Mouse (Mus musculus): ENCODE data around the gene Lzts3.
"Not testable (repeated sequence)": the region's sequence is repeated elsewhere in the genome, so short reads cannot be mapped to it uniquely, and the experiment has no call there.

Gene Lzts3

DNA sequence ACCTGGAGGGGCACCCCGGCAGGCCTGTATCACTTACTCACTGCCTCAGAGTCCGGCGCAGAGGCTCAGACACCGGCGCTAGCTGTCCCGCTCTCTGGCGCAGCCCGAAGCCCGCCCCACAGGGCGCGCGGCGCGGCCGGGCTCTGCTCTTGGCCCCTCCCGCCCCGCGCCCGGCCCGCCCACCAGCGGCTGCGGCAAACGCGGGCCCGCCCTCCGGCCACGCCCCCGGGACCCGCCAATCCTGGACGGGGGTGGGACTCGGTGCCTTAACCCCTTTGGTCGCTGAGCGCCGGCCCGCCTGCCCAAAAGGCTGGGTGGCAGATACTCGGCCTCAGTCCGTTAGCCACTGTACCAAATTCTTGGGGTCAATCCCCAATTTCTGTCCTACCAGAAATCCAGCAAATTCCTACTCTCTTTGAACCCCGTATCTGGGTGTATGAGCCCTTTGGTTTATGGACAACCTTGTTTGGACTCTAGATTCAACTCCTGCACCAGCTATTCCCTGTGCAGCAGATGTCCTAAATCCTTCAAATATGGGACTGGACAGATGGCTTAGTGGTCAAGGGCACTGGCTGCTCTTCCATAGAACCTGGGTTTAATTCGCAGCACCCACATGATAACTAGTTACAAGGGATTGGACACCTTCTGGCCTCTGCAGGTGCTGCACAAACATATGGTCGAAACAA is at the start of gene Lzts3:
TSS of gene Lzts3 (minus strand) at position 120 of the 686 bp plus-strand sequence.
- DNase-seq: peak; percentile 92

DNA sequence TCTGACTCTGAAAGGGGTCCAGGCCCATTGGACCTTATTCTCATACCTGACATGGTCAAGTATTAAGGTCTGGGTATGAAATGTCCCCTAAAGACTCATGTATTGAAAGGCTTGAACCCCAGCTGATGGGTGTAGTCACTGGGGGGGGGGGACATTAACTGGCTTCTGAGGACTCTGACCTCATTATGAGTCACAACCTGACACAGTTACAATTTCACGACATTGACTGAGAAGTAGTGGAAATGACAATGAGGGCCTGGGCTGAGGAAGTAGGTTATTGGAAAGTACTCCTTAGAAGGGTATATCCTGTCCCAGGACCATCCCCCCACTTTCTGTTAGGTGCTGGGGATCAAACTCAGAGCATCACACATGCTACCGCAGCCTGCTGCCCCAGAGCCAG is 46.4 kb upstream of the Lzts3 start:
- no peak for DNase-seq

DNA sequence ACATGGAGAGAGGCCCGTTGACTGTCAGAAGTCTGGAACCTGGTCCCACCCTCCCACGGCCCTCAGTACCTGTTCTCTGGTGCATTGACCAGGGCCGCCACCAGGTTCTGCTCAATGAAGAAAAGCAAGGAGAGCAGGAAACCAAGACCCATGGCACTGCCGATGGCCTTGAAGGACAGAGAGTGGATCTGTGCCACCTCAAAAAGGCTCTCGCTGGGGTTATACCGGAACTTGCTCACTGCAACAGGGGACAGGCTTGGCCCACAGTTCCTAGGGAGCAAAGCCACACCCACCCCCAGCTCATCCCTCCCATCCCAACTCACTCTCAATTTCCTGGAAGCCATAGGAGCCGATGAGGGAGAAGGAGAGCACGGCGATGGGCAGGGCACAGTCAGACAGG is 42.8 kb upstream of the Lzts3 start:
- DNase-seq: no peak

DNA sequence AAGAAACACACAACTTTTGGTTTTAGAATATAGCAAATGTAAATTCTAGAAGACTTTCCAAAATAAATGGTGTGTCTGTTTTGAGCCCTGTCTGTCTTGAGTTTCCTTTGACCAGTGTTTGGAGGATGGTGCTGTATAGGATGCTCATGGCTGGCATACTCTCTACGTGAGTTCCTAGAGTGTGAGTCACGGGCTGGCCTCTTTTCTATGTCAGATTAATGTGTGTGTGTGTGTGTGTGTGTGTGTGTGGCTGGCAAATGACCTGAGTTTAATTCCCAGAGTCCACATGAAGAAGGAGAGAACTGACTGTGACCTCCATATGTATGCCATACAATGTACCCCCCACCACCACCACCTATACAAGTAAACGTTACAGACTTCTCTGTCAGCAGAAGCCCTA is 38.9 kb upstream of the Lzts3 start:
- no peak for DNase-seq

DNA sequence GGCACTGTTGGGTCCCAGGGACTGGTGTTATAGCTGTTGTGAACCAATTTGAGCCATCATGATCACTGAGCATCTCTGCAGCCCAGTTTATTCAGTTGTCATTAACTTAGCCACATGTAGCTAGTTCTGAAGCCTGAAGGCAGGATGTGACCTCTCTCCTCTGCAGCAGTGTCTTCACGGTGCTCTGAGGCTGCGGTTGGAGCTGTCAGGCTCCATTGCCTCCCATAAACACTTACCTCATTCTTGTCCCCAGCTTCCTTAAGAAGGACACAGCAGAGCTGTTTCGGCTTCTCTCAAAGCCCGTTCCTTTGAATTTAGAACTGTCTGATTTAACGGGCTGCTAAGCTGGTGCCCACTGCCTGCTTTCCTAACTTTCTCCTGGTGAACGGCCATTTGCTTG is 37.3 kb upstream of the Lzts3 start:
- DNase-seq: no peak

DNA sequence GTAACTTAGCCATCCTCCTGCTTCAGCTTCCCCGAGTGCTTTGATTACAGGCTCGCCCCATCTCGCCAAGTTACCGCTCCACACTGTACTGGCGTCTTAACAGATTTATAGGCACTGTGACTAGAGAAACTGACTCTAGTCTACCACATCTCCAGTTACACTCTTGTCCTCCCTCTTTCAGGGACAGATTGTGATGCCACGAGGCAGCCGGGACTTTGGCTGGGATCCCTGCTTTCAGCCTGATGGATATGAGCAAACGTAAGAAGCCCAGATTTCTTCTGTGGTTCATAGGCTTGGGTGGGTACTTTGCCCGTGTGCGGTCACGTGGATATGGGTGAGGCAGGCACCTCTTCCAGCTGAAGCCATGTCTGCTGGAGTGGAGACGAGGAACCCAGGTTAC is 36.6 kb upstream of the Lzts3 start:
- DNase-seq: no peak

DNA sequence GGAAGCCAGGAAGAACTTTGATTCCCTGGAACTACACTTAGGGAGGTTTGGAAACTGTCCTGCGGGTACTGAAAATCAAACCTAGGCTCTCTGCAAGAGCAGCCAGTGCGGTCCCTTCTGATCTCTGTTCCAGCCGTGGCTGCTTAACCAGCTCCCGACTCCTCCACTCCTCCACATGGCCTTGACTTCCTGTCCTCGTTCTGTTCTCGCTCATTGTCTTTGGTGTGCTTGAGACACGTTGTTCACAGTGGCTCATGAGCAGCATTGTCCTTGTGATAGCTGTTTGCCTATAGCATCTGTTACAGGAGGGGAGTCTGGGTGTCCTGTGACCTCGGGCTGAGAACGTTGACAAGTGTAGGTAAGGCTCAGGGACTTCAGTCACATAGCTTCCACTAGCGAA is 34.6 kb upstream of the Lzts3 start:
- no peak for DNase-seq

DNA sequence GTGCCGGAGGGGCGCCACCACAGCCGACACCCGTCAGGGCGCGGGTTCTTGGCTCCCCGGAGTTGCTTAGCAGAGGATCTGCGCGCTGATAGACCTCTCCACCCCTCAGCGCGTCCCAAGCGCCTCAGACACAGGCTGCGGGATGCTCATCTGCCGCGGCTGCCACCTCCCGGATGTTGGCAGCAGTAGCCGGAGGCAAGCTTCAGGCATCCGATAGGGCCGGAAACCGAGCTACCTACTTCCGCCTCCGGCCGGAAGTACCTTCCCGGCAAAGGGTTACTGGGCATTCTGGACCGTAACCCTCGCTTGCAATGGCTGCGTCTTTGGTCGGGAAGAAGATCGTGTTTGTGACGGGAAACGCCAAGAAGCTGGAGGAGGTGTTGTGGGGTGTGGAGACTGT is 25.0 kb upstream of the Lzts3 start, which contains the start of gene Itpa:
TSS of gene Itpa (plus strand) at position 52 of the 400 bp plus-strand sequence.
- peak; percentile 85 for DNase-seq

DNA sequence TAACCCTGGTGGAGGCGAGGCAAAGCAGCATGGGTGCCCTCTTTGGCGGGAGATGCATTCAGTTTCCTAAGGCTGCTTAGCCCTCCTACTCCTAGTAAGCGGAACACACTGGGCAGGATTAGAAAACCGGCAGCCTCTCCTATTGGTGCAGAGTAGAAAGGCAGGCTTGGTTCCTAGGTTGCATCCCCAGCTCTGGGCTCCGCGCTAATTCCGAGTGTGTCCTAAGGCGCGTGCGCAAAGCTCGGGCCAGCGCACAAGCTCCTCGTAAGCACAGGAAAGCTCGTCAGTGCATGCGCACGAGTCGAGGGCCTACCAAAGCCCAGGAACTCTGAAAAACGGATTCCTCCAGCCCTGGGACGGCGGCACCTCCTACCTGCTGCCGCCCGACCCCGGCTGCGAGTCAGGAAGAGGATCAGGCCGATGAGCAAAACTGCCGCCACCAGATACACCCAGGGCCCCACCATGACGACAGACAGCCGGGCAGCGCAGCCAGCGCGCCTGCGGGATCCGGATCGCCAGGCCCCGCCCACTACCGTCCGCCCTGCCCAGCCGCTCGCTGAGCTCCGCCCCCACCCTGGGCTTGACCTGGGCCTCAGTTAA is 21.6 kb upstream of the Lzts3 start, which contains the start of gene Ddrgk1:
TSS of gene Ddrgk1 (minus strand) at position 558 of the 600 bp plus-strand sequence.
- DNase-seq: peak; percentile 94

DNA sequence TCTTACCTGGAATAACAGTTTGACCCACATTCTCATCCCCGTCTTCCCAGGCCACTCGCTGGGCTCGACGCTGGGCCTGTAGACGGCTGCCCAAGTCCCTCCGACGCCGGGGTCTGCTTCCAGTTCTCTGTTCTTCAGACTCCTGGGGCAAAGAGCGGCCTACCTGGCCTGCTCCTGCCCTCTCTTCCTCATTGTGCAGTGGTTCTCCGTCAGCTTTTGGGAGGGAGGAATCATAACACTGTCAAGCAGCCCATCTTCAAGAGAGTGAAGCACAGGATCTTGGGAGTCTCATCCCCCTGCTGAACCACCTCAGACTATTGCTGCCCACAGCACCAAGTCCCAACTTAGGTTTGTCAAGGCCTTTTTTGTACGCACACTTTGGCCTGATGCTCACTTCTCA is 20.7 kb upstream of the Lzts3 start:
- DNase-seq: no peak

DNA sequence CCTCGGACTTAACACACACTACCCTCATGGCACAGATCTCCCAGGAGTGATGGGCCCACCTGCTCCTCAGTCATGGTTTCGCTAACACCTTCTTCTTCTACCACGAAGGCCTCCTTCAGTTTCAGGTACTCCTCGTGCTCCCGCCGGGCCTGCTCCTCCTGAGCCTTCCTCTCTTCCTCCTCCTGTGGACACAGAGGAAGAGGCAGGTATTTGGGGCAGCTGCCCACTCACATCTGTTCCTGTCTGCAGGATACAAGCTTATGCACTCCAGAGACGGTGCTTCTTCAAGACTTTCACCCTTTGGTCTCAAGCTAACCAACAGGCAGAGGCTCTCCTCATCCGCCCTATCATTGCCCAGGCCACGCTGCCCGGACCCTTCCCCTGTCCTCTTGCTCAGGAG is 15.9 kb upstream of the Lzts3 start:
- DNase-seq: no peak

DNA sequence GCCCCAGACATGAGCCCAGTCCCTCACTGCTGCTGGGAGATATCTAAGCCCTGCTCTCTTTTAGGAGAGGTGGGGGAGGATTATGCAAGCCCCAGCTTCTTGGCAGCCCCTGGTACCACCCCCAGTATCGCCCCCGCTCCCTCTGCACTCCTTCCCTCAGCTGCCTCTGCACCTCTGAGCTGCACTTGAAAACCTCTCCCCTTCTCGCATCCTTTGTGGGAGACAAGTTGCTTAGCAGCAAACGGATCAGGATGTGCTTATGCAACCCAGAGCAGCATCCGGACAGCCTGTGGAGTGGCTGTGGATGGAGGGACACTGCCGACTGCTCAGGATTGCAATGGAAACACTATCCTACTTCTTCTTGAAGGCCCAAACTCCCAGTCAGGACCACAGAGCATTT is 14.9 kb upstream of the Lzts3 start:
- DNase-seq: no peak

DNA sequence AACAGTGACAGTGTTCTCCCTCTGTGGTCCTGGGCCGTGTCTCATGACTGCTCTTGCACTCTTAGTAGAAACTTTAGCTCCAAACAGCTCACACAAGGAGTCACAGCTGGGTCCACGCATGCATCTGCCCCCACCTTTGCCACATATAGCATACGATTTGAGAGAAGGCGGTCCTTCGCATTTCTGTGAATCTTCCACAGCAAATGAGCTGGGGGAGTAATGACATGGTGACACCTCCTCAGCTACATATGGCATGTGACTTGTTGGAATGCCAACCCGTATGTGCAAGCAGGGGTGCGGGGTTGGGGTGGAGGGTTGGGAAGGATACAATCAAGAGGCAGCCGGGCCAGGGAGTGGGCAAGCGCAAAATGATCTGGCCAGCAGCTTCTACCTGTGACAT is 13.9 kb upstream of the Lzts3 start:
- no peak for DNase-seq

DNA sequence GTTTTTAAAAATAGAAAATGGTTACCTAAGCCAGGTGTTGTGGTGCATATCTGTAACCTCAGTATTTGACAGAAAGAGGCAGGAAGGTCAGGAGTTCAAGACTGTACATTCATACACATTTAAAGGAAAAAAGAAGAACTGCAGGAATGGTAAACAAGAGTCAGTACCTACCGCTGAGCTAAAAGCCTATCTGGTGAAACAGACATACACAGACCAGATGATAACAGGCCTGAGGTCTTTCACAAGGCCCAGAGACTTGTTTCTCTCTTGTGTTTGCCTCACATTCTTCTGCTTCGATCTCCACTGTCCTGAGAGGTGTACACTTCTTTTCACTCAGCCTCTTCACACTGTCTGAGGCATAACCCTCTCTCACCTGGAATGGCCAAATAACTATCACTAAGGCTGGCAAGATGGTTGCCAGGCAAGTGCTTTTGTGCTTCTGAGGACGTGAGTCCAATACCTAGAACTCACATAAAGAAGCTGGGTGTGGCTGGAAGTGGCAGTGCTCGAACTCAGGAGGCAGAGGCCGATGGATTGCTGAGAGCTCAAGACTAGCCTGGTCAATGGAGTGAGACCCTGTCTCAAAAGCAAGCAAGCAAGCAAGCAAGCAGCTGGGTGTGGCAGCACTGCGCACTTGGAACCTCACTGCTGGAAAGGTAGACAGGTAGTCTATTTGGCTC is 13.2 kb upstream of the Lzts3 start:
- no peak for DNase-seq

DNA sequence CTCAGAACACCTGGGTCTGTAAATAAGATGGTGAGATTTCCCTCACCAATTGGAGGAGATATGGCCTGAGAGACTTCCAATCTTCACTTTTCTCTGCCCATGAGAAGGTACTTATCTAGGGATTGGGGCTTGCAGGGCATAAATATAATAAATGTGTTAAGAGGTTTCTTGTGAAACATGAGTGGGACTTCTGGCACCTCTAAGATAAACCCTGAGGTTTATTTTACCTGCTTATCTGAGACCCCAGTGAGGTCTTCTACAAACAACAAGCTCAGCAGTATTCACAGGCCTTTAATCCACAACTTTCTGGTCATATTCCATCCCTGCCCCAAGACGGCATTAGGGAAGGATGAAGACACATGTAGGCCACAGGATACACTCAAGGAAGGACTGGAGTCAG is 11.2 kb upstream of the Lzts3 start:
- no peak for DNase-seq

DNA sequence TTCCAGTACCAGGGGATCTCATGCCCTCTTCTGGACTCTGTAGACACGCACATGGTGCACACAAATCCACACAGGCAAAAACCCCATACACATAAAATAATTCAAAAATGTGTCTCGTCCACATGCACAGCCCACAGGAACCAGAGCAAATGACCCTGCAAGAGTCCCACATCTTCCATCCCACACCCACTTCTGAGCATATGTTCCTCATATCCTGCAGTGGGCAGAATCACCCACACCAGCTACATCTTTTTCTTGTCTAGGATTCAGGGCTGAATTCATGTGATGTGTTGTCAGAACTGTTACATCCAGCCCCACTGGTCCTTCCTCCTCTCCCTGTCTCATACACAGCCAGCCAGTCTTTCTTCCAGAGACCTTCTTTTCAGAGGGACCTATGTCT is 10.7 kb upstream of the Lzts3 start:
- DNase-seq: no peak

DNA sequence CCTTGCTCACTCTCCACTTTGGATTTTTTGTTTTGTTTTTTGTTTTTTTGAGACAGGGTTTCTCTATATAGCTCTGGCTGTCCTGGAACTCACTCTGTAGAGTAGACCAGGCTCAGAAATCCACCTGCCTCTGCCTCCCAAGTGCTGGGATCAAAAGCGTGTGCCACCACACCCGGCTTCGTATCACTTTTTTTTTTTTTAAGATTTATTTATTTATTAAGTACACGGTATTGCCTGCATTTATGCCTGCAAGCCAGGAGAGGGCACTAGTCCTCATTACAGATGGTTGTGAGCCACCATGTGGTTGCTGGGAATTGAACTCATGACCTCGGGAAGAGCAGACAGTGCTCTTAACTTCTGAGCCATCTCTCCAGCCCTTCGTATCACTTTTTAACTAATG is 6.4 kb upstream of the Lzts3 start:
- not testable (repeated sequence) for DNase-seq

DNA sequence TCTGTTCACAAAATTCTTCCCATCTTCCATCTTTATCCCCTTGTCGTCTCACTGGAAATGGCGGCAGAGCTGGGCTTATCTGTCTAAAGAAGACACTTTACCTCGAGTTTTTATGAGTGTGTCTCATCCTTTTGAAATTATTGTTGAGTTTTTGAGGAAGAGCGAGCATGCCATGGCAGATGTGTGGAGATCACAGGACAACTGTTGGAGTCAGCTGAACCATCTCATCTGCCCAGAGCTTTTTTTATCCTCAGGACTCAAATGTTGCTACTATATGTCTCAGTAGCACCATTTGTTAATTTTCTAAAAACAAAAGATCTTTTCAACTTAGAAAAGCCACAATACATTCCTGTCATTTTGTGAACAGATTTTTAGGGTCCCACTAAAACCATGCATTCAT is 2.6 kb upstream of the Lzts3 start:
- no peak for DNase-seq

DNA sequence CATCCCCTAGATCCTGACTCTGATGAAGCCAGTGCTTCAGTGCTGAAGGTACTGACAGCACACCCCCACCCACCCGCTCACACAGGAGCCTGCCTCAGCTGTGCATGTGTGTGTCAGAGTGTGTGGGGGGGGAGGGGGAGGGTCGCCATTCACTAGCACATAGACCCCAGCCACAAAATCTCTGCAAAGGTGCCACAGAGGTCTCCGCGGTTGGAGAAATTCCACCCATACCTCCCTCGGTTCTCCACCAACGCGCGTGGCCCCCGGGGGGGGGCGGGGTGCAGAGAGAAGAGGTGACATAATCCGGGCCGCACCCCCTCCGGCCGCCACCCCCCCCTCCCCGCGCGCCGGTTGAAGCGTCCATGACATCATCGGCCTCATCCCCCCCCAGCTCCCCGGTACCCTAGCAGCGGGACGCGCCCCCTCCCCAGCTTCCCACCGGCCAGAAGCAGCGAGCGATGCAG is 374 bp downstream of the Lzts3 start:
- peak; percentile 35 for DNase-seq

DNA sequence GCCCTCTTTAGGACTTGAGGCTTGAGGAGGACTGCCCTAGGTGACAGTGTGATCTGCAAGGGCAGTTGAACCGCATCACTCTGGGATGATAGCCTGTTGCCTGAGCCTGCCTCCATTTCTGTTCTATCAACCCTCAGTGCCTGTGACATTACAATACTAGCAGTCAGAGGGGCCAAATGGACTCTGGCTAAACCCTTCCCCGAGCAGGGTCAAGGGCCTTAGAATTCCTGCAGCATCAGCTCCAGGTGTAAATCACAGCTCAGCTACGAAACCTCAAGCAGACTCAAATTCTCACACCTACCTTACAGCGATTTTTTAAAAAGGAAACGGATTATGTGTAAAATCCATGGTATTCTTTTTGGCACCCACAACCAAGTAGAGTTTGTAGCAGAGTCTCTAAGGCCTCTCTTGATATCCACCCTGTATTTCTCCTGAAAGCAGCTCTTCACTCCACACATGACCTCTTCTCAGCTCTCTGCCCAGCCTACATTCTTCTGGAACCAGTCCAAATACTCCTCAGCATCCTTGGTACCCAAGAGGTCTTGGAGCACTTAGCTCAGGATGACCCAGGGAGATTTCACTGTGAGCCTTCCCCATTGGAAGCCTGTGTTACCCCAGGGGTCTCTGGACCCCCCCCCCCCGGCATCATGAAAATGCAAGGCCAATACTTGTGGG is 1.1 kb downstream of the Lzts3 start:
- DNase-seq: peak; percentile 62

DNA sequence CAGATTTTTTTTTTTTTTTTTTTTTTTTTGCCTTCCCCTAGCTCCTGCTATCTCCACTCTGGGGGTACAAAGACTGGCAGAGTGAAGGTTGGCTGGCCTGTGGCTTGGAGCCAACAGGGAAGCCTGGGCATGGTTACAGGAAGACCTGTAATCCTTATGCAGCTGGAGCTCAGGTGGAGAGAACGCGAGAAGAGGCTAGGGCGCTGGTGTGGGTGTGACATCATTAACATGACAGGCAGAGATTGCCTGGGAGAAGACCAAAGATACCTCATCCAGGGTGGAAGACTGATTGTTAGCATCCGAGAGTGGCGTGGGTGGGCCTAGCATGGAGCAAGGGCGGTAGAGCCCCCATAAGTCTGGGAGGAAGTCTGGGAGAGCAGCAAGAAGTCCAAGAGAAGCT is 3.3 kb downstream of the Lzts3 start:
- peak; percentile 69 for DNase-seq

DNA sequence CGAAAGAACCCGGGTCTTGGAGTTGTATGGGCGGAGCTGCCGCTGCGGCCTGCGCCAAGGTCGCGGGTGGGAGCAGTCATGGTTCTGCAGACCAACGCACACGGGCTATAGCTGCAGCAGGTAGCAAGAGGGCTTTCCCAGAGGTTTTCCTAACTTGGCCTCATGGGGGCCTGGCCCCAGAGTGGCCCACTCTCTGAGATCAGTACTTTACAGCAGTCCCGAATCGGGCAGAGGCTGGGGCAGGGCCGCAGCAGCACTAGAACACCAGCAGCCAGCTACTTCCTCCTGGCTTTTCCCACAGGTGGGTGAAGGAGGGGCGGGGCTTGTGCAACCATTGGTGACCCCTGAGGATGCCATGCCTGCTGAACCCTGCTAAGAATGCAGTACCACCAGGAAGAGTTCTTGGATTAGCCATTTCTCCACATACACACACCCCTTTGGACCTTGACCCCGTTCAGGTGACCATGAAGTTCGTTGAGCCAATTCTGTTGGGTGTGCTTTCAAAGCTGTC is 4.4 kb downstream of the Lzts3 start:
- peak; percentile 97 for DNase-seq

DNA sequence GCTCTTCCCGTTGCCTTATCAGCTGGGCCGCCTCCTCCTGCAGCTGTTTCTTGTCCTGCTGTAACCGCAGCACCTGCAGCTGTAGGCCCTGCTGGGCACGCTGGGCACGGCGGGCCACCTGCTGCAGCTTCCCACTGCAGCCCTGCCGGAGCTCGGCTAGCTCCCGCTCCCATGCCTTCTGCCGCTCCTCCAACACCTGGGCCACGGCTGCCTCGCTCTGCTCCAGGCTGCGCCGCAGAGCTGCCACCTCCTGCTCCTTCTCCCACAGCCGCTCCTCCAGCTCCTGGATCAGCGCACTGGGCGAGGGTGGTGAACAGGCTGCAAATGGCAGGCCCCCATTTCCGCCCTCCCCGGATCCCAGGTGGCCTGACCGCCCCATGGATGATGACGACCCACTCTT is 6.8 kb downstream of the Lzts3 start:
- DNase-seq: no peak
